Mouse (Mus musculus) kidney, embryonic 14.5 days (tissue): ENCODE measurements around the gene Pde2a. TPM values are rescaled to one million over a fixed set of nuclear protein-coding genes. Genes with fewer than 3 reads are reported as not detected.

Source experiments
- ATAC-seq: fragments of 200-750 bp; cut with Nextera tagmentation; 2 replicates; pipeline ENCODE4 v1.8.0; 2017; ENCODE audit warnings: moderate number of reproducible peaks, mild to moderate bottlenecking, moderate TSS enrichment, moderate library complexity; ENCODE audit not compliant: low FRiP score, low TSS enrichment
- H3K27ac ChIP-seq: fragments of 300-500 bp; sonication (generic); 2 replicates; pipeline ENCODE4 v1.5.1; 2014; ENCODE audit warnings: low read depth, mild to moderate bottlenecking, low read length, moderate library complexity, mixed read lengths
- H3K27me3 ChIP-seq: fragments of 300-500 bp; sonication (generic); 2 replicates; pipeline ENCODE4 v1.6.1; 2014; ENCODE audit warnings: mild to moderate bottlenecking, low read length; ENCODE audit not compliant: control insufficient read depth, insufficient read depth
- H3K36me3 ChIP-seq: fragments of 300-500 bp; sonication (generic); 2 replicates; pipeline ENCODE4 v1.6.1; 2014; ENCODE audit warnings: low read length, mixed read lengths; ENCODE audit not compliant: control insufficient read depth, insufficient read depth
- H3K4me1 ChIP-seq: fragments of 300-500 bp; sonication (generic); 2 replicates; pipeline ENCODE4 v1.6.1; 2014; ENCODE audit warnings: low read length, mixed read lengths; ENCODE audit not compliant: control insufficient read depth, insufficient read depth
- H3K4me2 ChIP-seq: fragments of 300-500 bp; sonication (generic); replicated peaks from 2 replicates; pipeline ENCODE4 v1.6.1; 2014; ENCODE audit warnings: low read depth, mild to moderate bottlenecking, low read length
- H3K4me3 ChIP-seq: fragments of 300-500 bp; sonication (generic); 2 replicates; pipeline ENCODE4 v1.5.1; 2014; ENCODE audit warnings: mild to moderate bottlenecking, low read length
- H3K9ac ChIP-seq: fragments of 300-500 bp; sonication (generic); 2 replicates; pipeline ENCODE4 v1.6.1; 2014; ENCODE audit warnings: low read depth, mild to moderate bottlenecking, low read length, moderate library complexity
- H3K9me3 ChIP-seq: fragments of 300-500 bp; sonication (generic); 2 replicates; pipeline ENCODE4 v1.6.1; 2016; ENCODE audit warnings: low read length; ENCODE audit not compliant: control insufficient read depth
- WGBS: fragments of 180-500 bp; shearing (Covaris S2); extraction: QIAGEN DNeasy Blood & Tissue Kit; methylation state at CpG from one replicate; pipeline ENCODE4 v1.1.7; 2014; 5-methylcytosine and 5-hydroxymethylcytosine counted together
- polyA plus RNA-seq: library from polyadenylated mRNA; unstranded; fragments of >200 nt; fragmentation: Nextera tagmentation; extraction: Ambion mirVana; gene quantifications from 2 replicates; pipeline ENCODE4 v1.2.1, GENCODE M21; 2014

The Pde2a gene
- polyA plus RNA-seq, 1 experiment from 2014 or later, result 16.4 TPM

DNA sequence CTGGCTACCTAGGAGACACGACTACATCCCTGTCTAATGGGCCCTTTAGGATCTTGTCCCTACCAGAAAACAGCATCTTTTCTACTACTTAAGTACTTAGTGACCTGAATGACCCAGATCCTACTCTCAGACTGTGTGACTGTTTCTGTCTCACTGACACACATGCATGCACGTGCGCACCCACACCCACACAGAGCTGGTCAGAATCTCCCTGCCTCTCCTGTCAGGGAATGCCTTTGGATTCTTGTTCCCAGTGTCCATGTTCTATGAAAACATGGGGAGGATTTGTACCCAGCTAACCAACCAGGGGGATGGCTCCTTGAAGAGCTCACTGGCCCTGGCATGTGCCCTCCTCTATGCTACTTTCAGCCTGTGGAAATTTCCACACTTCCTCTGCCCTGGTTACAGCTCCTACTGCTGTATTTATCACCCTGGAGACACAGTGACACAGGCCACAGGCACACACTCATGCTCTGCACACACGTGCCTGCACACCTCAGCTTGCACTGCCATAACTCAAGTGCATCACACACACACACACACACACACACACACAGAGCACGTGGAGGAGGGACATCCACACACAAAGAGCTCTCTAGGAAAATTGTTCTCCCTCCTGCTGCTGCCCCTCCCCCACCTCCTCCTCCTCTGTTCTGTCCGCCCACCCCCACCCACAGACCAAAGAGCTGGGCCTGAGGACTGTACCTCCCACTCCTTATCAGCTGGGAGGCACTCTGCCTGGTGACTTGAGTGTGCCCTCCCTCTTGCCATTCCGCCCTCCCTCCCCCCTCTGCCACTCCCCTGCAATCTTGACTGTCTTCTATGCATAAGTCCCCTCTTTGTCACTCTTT, 6.6 kb upstream of the Pde2a start:
- Histone ChIP-seq H3K27ac (no peak overlapping the region), H3K4me1 (peaks cover 24% of the 10 kb centered on the region), H3K4me2 (no peak overlapping the region), H3K27me3 (no peaks in the 10 kb centered on the region), H3K36me3 (peaks cover 20% of the 10 kb centered on the region), H3K9me3 (no peaks in the 10 kb centered on the region), H3K4me3 (no peak overlapping the region), H3K9ac (no peak overlapping the region)
- peak; percentile 38 for ATAC-seq
- 20% methylated on average over 6 of the region's 7 CpGs for WGBS

DNA sequence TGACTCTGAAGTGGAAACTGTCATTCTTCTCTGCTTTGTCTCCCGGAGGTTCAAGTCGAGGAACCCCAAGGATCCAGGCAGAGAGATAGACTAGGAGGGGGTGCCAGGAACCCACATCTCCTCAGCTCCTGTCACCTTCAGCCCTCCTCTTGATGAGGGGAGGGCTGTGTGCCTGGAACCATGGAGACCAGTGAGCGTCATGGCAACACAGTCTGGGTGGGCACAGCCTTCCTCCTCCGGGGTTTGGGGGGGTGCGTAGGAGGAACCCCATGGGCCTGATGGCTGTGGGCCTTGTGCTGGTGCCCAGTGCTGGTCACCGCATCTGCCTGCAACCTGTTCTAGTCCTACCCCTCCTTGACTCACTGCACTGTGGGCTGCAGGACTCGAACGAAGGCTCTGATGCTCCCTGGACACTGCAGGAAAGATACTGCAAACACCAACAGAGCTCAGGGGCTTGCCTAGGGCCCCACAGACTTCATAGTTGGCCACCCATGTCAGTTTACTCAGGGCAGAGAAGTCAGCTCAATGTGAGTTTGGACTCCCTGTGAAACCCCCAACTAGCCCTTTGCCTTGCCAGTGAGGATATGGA, 5.9 kb upstream of the Pde2a start:
- Histone ChIP-seq H3K27ac (no peak overlapping the region), H3K27me3 (no peaks in the 10 kb centered on the region), H3K9me3 (no peaks in the 10 kb centered on the region), H3K36me3 (peaks cover 17% of the 10 kb centered on the region), H3K4me2 (no peak overlapping the region), H3K4me3 (no peak overlapping the region), H3K4me1 (peaks cover 24% of the 10 kb centered on the region), H3K9ac (no peak overlapping the region)
- no peak for ATAC-seq
- whole genome bisulfite sequencing, result 32% methylated on average over 8 of the region's 8 CpGs

GRCm38 (mm10) chr7:101416391-101416790, 5.1 kb upstream of the Pde2a start:
- Histone ChIP-seq H3K9me3 (no peaks in the 10 kb centered on the region), H3K27ac (no peak overlapping the region), H3K36me3 (peaks cover 11% of the 10 kb centered on the region), H3K4me2 (no peak overlapping the region), H3K9ac (no peak overlapping the region), H3K4me1 (peaks cover 21% of the 10 kb centered on the region), H3K4me3 (no peak overlapping the region), H3K27me3 (no peaks in the 10 kb centered on the region)
- no peak for ATAC-seq
- WGBS, result 66% methylated on average over 5 of the region's 5 CpGs

GRCm38 (mm10) chr7:101419013-101419770, 2.3 kb upstream of the Pde2a start:
- WGBS, result 5% methylated on average over 27 of the region's 27 CpGs
- peaks cover 16% of the 10 kb centered on the region for H3K4me1 ChIP-seq
- no peaks in the 10 kb centered on the region for H3K9me3 ChIP-seq
- no peak overlapping the region for H3K9ac ChIP-seq
- H3K36me3 ChIP-seq, result no peaks in the 10 kb centered on the region
- H3K27ac ChIP-seq, result no peak overlapping the region
- no peak for ATAC-seq
- no peaks in the 10 kb centered on the region for H3K27me3 ChIP-seq
- H3K4me2 ChIP-seq, result 0 out of 2 replicates have a peak overlapping the region, but pooled peaks have one; percentile 8
- H3K4me3 ChIP-seq, result no peak overlapping the region

DNA sequence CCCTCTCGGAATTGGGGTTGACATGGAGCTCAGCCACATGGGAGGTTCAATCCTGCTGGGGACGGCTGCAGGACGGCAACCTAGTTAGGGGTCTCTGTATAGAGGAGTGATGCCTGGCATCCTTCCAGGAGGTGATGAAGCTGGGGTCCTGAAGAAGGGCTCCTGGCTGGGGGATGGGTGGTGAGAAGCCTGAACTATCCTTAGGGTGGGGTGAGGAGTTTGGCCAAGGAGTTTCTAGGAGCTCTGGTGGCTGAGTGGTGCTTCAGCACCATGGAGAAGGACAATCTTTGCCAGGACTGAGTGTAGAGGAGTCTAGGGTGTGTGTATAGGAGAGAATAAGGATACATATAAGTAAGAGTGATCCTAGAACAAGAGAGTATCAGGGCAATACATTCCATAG, 578 bp downstream of the Pde2a start:
- Histone ChIP-seq H3K9ac (no peak overlapping the region), H3K27ac (no peak overlapping the region), H3K27me3 (no peaks in the 10 kb centered on the region), H3K4me1 (no peaks in the 10 kb centered on the region), H3K4me3 (no peak overlapping the region), H3K4me2 (no peak overlapping the region), H3K36me3 (no peaks in the 10 kb centered on the region), H3K9me3 (no peaks in the 10 kb centered on the region)
- WGBS, result 29% methylated on average over 3 of the region's 3 CpGs
- ATAC-seq, result peak; percentile 38; the same call in 1 of the 2 replicates

GRCm38 (mm10) chr7:101422646-101423045, 1.2 kb downstream of the Pde2a start:
- Histone ChIP-seq H3K9me3 (no peaks in the 10 kb centered on the region), H3K4me1 (no peaks in the 10 kb centered on the region), H3K9ac (no peak overlapping the region), H3K4me3 (no peak overlapping the region), H3K4me2 (no peak overlapping the region), H3K27ac (no peak overlapping the region), H3K36me3 (no peaks in the 10 kb centered on the region), H3K27me3 (no peaks in the 10 kb centered on the region)
- WGBS, result 84% methylated on average over 8 of the region's 8 CpGs
- no peak for ATAC-seq

DNA sequence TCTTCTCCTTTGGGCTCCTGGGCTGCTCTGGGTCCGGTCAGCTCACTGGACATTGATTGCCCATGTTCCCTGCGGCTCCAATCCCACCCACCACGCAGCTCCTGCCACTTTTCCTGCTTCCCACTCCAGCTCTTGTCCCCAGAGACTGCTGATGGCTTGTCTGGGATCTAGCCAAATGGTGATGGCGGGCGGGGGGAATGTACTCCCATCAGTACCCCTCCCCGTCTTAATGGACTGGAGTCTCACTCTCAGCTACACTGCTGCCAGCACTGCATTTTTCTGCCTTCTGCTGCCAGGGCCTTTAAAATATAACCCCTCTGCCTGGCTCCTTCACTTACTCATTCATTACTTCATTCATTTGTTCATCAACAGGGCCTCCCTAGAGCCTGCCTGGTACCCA, 2.5 kb downstream of the Pde2a start:
- H3K9me3 ChIP-seq, result no peaks in the 10 kb centered on the region
- no peak overlapping the region for H3K9ac ChIP-seq
- 51% methylated on average over 6 of the region's 6 CpGs for WGBS
- H3K36me3 ChIP-seq, result no peaks in the 10 kb centered on the region
- no peaks in the 10 kb centered on the region for H3K27me3 ChIP-seq
- no peak overlapping the region for H3K27ac ChIP-seq
- no peak for ATAC-seq
- no peak overlapping the region for H3K4me3 ChIP-seq
- H3K4me1 ChIP-seq, result no peaks in the 10 kb centered on the region
- H3K4me2 ChIP-seq, result no peak overlapping the region

DNA sequence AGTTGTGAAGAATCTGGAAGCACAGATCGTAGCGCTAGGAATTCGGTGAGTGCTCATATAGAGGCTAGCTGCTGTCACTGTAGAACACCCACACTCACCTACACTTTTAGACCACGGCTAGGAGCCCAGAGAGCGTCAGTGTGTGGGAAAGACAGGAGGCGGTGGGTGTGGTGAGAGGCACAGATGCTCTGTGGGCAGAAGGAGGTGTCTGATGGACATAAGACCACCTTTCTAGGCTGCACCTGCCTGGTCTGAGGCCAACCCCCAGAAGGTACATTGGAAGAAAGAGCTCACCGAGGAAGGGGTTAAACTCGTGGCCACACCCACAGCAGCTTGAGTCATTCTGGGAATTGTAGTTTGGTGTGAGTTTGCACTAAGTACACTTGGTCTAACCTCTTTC, 5.2 kb downstream of the Pde2a start:
- no peak overlapping the region for H3K4me2 ChIP-seq
- ATAC-seq, result no peak

DNA sequence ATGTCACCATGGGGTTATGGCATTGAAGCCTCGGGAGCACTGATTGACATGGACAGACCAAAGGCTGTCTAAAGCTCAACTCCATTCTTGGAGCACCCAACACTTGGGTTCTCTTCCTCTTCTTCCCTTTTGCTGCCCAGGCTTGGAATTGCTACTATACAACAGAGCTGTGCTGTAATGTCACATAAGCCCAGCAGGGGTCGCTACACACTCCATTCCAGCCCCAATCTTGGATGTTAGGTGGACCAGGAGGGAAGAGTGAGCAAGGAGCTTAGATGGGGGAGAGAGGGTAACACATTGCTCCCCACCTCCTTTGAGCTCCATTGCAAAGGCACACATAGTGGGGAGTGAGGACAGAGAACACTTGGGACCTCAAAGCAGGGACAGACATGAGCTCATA, 6.2 kb downstream of the Pde2a start:
- H3K4me2 ChIP-seq, result no peak overlapping the region
- no peak overlapping the region for H3K27ac ChIP-seq
- H3K4me3 ChIP-seq, result no peak overlapping the region
- H3K9me3 ChIP-seq, result no peaks in the 10 kb centered on the region
- no peaks in the 10 kb centered on the region for H3K4me1 ChIP-seq
- H3K36me3 ChIP-seq, result no peaks in the 10 kb centered on the region
- no peak overlapping the region for H3K9ac ChIP-seq
- no peaks in the 10 kb centered on the region for H3K27me3 ChIP-seq
- ATAC-seq, result no peak
- 29% methylated on average over 2 of the region's 2 CpGs for WGBS

More for the DNA sequence above, 5.2 kb downstream of the Pde2a start:
- H3K36me3 ChIP-seq, result no peaks in the 10 kb centered on the region
- WGBS, result 74% methylated on average over 8 of the region's 8 CpGs
- no peak overlapping the region for H3K4me3 ChIP-seq
- no peak overlapping the region for H3K27ac ChIP-seq
- no peaks in the 10 kb centered on the region for H3K9me3 ChIP-seq
- no peaks in the 10 kb centered on the region for H3K4me1 ChIP-seq
- H3K27me3 ChIP-seq, result no peaks in the 10 kb centered on the region
- no peak overlapping the region for H3K9ac ChIP-seq
